In genomic region chr1:24302674-24303073, GRCm38 (mm10) we compare ENCODE assay signal across 9 mouse cellular contexts.
DNase-seq lines count a peak whose midpoint lies in the region; ATAC-seq and TF ChIP-seq lines count a peak whose summit lies in the region.
"Had no signal": no experiment of that assay in that cellular context is flagged by ENCODE, and none has a peak within 500 bp of the region (broad histone marks: within the 10 kb centered on the region; RNA-seq: fewer than 3 reads in every experiment).

No protein-coding gene starts in this region.

- peak; percentile 73 for ATAC-seq in hindbrain, embryonic 13.5 days (ENCODE audit: low FRiP score)

- DNase-seq in adrenal gland, adult (ENCODE audit: inconsistent age in 2 of 2, low spot score in 1 of 2): peak; percentile 29 to 68
- no peak for DNase-seq in adrenal gland, adult 8-10 months
- peak; percentile 52 for DNase-seq in adrenal gland, postnatal 14 days
- DNase-seq in embryo, embryonic 9.5 days (ENCODE audit: extremely low spot score): peak; percentile 73
- DNase-seq in layer of hippocampus, postnatal 14 days (ENCODE audit: low spot score in 2 of 2): peak; percentile 64 to 72
- DNase-seq in mesoderm, embryonic 11.5 days (ENCODE audit: low read depth, low spot score): peak; percentile 74

- H3K4me2 ChIP-seq in hindbrain, embryonic 13.5 days: no peak overlapping the region
- H3K4me2 ChIP-seq: limb, embryonic 15.5 days had no signal

- H3K4me1 ChIP-seq in hindbrain, embryonic 13.5 days (replicated peaks): 0 out of 2 replicates have a peak, but pooled peaks cover 13% of the 10 kb centered on the region
- no peaks in the 10 kb centered on the region for H3K4me1 ChIP-seq in small intestine, adult 2 months (ENCODE audit: control insufficient read depth, insufficient read depth, insufficient read length, low read length)
- H3K4me1 ChIP-seq: limb, embryonic 15.5 days had no signal

- 14% methylated on average over 8 of the region's 8 CpGs for WGBS in hindbrain, embryonic 13.5 days
- 24% methylated on average over 8 of the region's 8 CpGs for WGBS in small intestine, adult 2 months

- H3K27ac ChIP-seq in hindbrain, embryonic 13.5 days: no peak overlapping the region
- no peak overlapping the region for H3K27ac ChIP-seq in small intestine, adult 2 months (ENCODE audit: insufficient read depth, low read depth, low read length)
- H3K27ac ChIP-seq: limb, embryonic 15.5 days had no signal

- H3K4me3 ChIP-seq in hindbrain, embryonic 13.5 days: no peak overlapping the region
- H3K4me3 ChIP-seq in small intestine, adult 2 months (ENCODE audit: low read depth, low read length): no peak overlapping the region
- H3K4me3 ChIP-seq: limb, embryonic 15.5 days had no signal

- peak; percentile 63; the same call in 1 of the 2 replicates for TF ChIP-seq CTCF in small intestine, adult 2 months (IDR thresholded peaks at IDR 0.05; ENCODE audit: extremely low read depth, insufficient read length, insufficient replicate concordance, low read depth, low read length)

- no peaks in the 10 kb centered on the region for H3K36me3 ChIP-seq in hindbrain, embryonic 13.5 days
- H3K36me3 ChIP-seq in small intestine, adult 2 months (ENCODE audit: control insufficient read depth, insufficient read depth, low read length): no peaks in the 10 kb centered on the region
- H3K36me3 ChIP-seq: limb, embryonic 15.5 days had no signal

- H3K9ac ChIP-seq in hindbrain, embryonic 13.5 days: no peak overlapping the region
- H3K9ac ChIP-seq: limb, embryonic 15.5 days had no signal

- no peaks in the 10 kb centered on the region for H3K27me3 ChIP-seq in hindbrain, embryonic 13.5 days
- no peaks in the 10 kb centered on the region for H3K27me3 ChIP-seq in small intestine, adult 2 months (ENCODE audit: control insufficient read depth, insufficient read depth, low read length)
- H3K27me3 ChIP-seq: limb, embryonic 15.5 days had no signal

- TF ChIP-seq POLR2A in small intestine, adult 2 months (IDR thresholded peaks at IDR 0.05; ENCODE audit: low read depth, low read length): no peak

- H3K9me3 ChIP-seq in hindbrain, embryonic 13.5 days: no peaks in the 10 kb centered on the region
- H3K9me3 ChIP-seq: limb, embryonic 15.5 days had no signal
